Mouse (Mus musculus) myocyte (in vitro differentiated cells): Measurements from ENCODE around the gene Tmigd1.

Source experiments
- MYOD1 ChIP-seq, 3 experiments: IDR thresholded peaks; one replicate each; pipeline ENCODE4 v1.6.1; 2011; ENCODE audit warnings: control low read depth in 2 of 3, low read depth in 2 of 3, mild to moderate bottlenecking in 2 of 3, moderate library complexity in 1 of 3; ENCODE audit not compliant: insufficient read length in 2 of 3, control insufficient read depth in 1 of 3
- POLR2A ChIP-seq: IDR thresholded peaks from one replicate; pipeline ENCODE4 v1.6.1; 2011; ENCODE audit warnings: low read depth, mild to moderate bottlenecking, control low read depth, moderate library complexity; ENCODE audit not compliant: insufficient read length
- POLR2AphosphoS2 ChIP-seq: IDR thresholded peaks from one replicate; pipeline ENCODE4 v1.6.1; 2011; ENCODE audit warnings: low read depth, control low read depth; ENCODE audit not compliant: insufficient read length
- REST ChIP-seq: IDR thresholded peaks from one replicate; pipeline ENCODE4 v1.6.1; 2011; ENCODE audit warnings: mild to moderate bottlenecking, control low read depth, moderate library complexity; ENCODE audit not compliant: insufficient read depth, insufficient read length
- SRF ChIP-seq: IDR thresholded peaks from one replicate; pipeline ENCODE4 v1.6.1; 2011; ENCODE audit warnings: low read depth; ENCODE audit not compliant: control insufficient read depth, insufficient read length
- USF1 ChIP-seq: IDR thresholded peaks from one replicate; pipeline ENCODE4 v1.6.1; 2011; ENCODE audit warnings: low read depth, mild to moderate bottlenecking, control low read depth, moderate library complexity

DNA sequence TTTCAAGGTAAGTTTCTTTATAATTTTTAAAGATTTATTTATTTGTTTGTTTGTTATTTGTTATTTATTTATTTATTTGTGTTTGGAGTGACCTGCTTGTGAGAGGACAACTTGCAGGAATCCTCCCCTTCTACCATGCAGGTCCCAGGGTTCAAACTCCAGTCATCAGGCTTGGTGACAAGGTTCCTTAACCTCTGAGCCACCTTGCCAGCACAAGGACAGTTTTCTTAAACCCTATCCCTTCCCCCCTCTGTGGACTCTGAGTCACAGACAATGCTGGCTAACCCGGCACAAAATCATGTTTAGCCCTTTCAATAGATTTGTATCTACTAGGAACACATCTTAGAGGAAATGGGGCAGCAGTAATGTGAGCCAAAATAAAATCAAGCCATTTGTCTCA is 18.6 kb downstream of the Tmigd1 start:
- TF ChIP-seq POLR2A (no peak), POLR2AphosphoS2 (no peak), MYOD1 (IDR thresholded peaks at IDR 0.05; ENCODE audit: control insufficient read depth in 1 of 3, insufficient read length in 2 of 3, low read depth in 2 of 3) (no peak), REST (no peak), SRF (no peak), USF1 (no peak)
